Mouse (Mus musculus) stomach, embryonic 16.5 days (tissue): ENCODE results near the gene H2al1m. TPM values are rescaled to one million over a fixed set of nuclear protein-coding genes. Genes with fewer than 3 reads are reported as not detected.
"Not testable (repeated sequence)": the region's sequence is repeated elsewhere in the genome, so short reads cannot be mapped to it uniquely, and the experiment has no call there.

Experiments
- ATAC-seq: fragments of 200-750 bp; cut with Nextera tagmentation; 2 replicates; pipeline ENCODE4 v1.8.0; 2017; ENCODE audit warnings: moderate number of reproducible peaks, moderate TSS enrichment; ENCODE audit not compliant: insufficient read depth, low FRiP score
- H3K27ac ChIP-seq: fragments of 300-500 bp; sonication (generic); 2 replicates; pipeline ENCODE4 v1.5.1; 2014; ENCODE audit warnings: low read length
- H3K27me3 ChIP-seq: fragments of 300-500 bp; sonication (generic); 2 replicates; pipeline ENCODE4 v1.6.1; 2014; ENCODE audit warnings: low read length, control low read depth, mixed read lengths; ENCODE audit not compliant: control insufficient read depth, insufficient read depth
- H3K36me3 ChIP-seq: fragments of 300-500 bp; sonication (generic); 2 replicates; pipeline ENCODE4 v1.6.1; 2014; ENCODE audit warnings: low read length; ENCODE audit not compliant: control insufficient read depth, insufficient read depth
- H3K4me1 ChIP-seq: fragments of 300-500 bp; sonication (generic); 2 replicates; pipeline ENCODE4 v1.6.1; 2014; ENCODE audit warnings: low read length, control low read depth, mixed read lengths; ENCODE audit not compliant: control insufficient read depth, insufficient read depth
- H3K4me2 ChIP-seq: fragments of 300-500 bp; sonication (generic); 2 replicates; pipeline ENCODE4 v1.6.1; 2014; ENCODE audit warnings: low read depth, low read length, mixed read lengths
- H3K4me3 ChIP-seq: fragments of 300-500 bp; sonication (generic); replicated peaks from 2 replicates; pipeline ENCODE4 v1.5.1; 2014; ENCODE audit warnings: mild to moderate bottlenecking, low read length
- H3K9ac ChIP-seq: fragments of 300-500 bp; sonication (generic); 2 replicates; pipeline ENCODE4 v1.6.1; 2014; ENCODE audit warnings: low read length
- H3K9me3 ChIP-seq: fragments of 300-500 bp; sonication (generic); replicated peaks from 2 replicates; pipeline ENCODE4 v1.6.1; 2016; ENCODE audit warnings: low read length, control low read depth; ENCODE audit not compliant: control insufficient read depth
- WGBS: fragments of 180-500 bp; shearing (Covaris S2); extraction: QIAGEN DNeasy Blood & Tissue Kit; methylation state at CpG from one replicate; pipeline ENCODE4 v1.1.7; 2014; 5-methylcytosine and 5-hydroxymethylcytosine counted together
- polyA plus RNA-seq: library from polyadenylated mRNA; unstranded; fragments of >200 nt; fragmentation: Nextera tagmentation; extraction: Ambion mirVana; gene quantifications from 2 replicates; pipeline ENCODE4 v1.2.1, GENCODE M21; 2015

The H2al1m gene
- polyA plus RNA-seq, 1 experiment from 2014 or later: not detected

GRCm38 (mm10) chrX:9302791-9303190, 19.2 kb downstream of the H2al1m start:
- no peaks in the 10 kb centered on the region for H3K9me3 ChIP-seq
- H3K4me2 ChIP-seq: no peak overlapping the region
- no peak overlapping the region for H3K4me3 ChIP-seq
- no peak for ATAC-seq
- no peak overlapping the region for H3K27ac ChIP-seq
- no peak overlapping the region for H3K9ac ChIP-seq
- no peaks in the 10 kb centered on the region for H3K4me1 ChIP-seq
- WGBS: 79% methylated on average over 5 of the region's 5 CpGs
- no peaks in the 10 kb centered on the region for H3K27me3 ChIP-seq
- no peaks in the 10 kb centered on the region for H3K36me3 ChIP-seq

- no peaks in the 10 kb centered on the region for H3K36me3 ChIP-seq
- H3K9ac ChIP-seq: no peak overlapping the region
- H3K27me3 ChIP-seq: no peaks in the 10 kb centered on the region
- H3K9me3 ChIP-seq: no peaks in the 10 kb centered on the region
- H3K4me2 ChIP-seq: no peak overlapping the region
- H3K27ac ChIP-seq: no peak overlapping the region
- H3K4me1 ChIP-seq: no peaks in the 10 kb centered on the region
- 70% methylated on average over 1 of the region's 1 CpGs for WGBS
- ATAC-seq: no peak
- H3K4me3 ChIP-seq: no peak overlapping the region
These were observed 19.9 kb downstream of the H2al1m start for GRCm38 (mm10) chrX:9303455-9303854.

- not testable (repeated sequence) for H3K9ac ChIP-seq, H3K27me3 ChIP-seq, H3K4me3 ChIP-seq
These were observed 32.9 kb downstream of the H2al1m start for GRCm38 (mm10) chrX:9316457-9316856.

GRCm38 (mm10) chrX:9327954-9328353, 44.4 kb downstream of the H2al1m start:
- not testable (repeated sequence) for ATAC-seq
- WGBS: 85% methylated on average over 22 of the region's 26 CpGs

More at GRCm38 (mm10) chrX:9316457-9316856, 32.9 kb downstream of the H2al1m start:
- H3K27ac ChIP-seq, H3K4me1 ChIP-seq, H3K4me2 ChIP-seq, H3K36me3 ChIP-seq, H3K9me3 ChIP-seq, ATAC-seq: not testable (repeated sequence)

GRCm38 (mm10) chrX:9332366-9332962, 48.9 kb downstream of the H2al1m start:
- H3K27me3 ChIP-seq, H3K36me3 ChIP-seq, H3K4me1 ChIP-seq, H3K9ac ChIP-seq, H3K27ac ChIP-seq, ATAC-seq, H3K9me3 ChIP-seq, H3K4me3 ChIP-seq, H3K4me2 ChIP-seq: not testable (repeated sequence)
- WGBS: 75% methylated on average over 12 of the region's 12 CpGs

More at GRCm38 (mm10) chrX:9327954-9328353, 44.4 kb downstream of the H2al1m start:
- not testable (repeated sequence) for H3K27me3 ChIP-seq, H3K9me3 ChIP-seq, H3K4me3 ChIP-seq, H3K4me1 ChIP-seq, H3K36me3 ChIP-seq, H3K27ac ChIP-seq, H3K9ac ChIP-seq, H3K4me2 ChIP-seq

GRCm38 (mm10) chrX:9333035-9333434, 49.5 kb downstream of the H2al1m start:
- H3K9me3 ChIP-seq, H3K9ac ChIP-seq, H3K4me1 ChIP-seq, H3K36me3 ChIP-seq, H3K4me3 ChIP-seq, H3K4me2 ChIP-seq, ATAC-seq, H3K27me3 ChIP-seq, H3K27ac ChIP-seq: not testable (repeated sequence)
- WGBS: 43% methylated on average over 2 of the region's 2 CpGs

Other genes starting within 250 kb of the H2al1m start
- gene Fthl17f, start 220.7 kb upstream of the H2al1m start, polyA plus RNA-seq: not detected in 2 replicates
- gene 4930402K13Rik, start 179.2 kb upstream of the H2al1m start, polyA plus RNA-seq: not detected in 2 replicates
- gene Lancl3, start 83.9 kb upstream of the H2al1m start, polyA plus RNA-seq: 1.3 and 2.1 TPM in 2 replicates
- 0.28 TPM in 1 of 2 replicates, not detected in the other for gene Gm14862, start 26.9 kb upstream of the H2al1m start, polyA plus RNA-seq
- gene Xk, start 11.0 kb upstream of the H2al1m start, polyA plus RNA-seq: 5.1 and 5.5 TPM in 2 replicates
- not detected in 2 replicates for gene H2al1k, start 66.9 kb downstream of the H2al1m start, polyA plus RNA-seq
- gene Cybb, start 204.0 kb downstream of the H2al1m start, polyA plus RNA-seq: 6.0 and 7.6 TPM in 2 replicates